Mouse (Mus musculus) kidney, adult 18-20 months (tissue): ENCODE data around the gene Gm17455.

Source experiments
- DNase-seq: peaks from one replicate; pipeline ENCODE4 v3.0.0; 2021

Gm17455 gene

GRCm38 (mm10) chr10:60399449-60399848, at the start of gene Gm17455:
Gene Gm17455, plus strand, starts transcription at chr10:60399726.
- DNase-seq: no peak

- DNase-seq: no peak
Observed at GRCm38 (mm10) chr10:60350077-60350804, 49.3 kb upstream of the Gm17455 start.

GRCm38 (mm10) chr10:60350805-60351167, 48.7 kb upstream of the Gm17455 start:
- peak; percentile 94 for DNase-seq

GRCm38 (mm10) chr10:60351248-60351647, 48.3 kb upstream of the Gm17455 start:
- no peak for DNase-seq

GRCm38 (mm10) chr10:60351761-60352455, 47.6 kb upstream of the Gm17455 start:
- DNase-seq: peak; percentile 48

GRCm38 (mm10) chr10:60353241-60354002, 46.1 kb upstream of the Gm17455 start:
- no peak for DNase-seq

GRCm38 (mm10) chr10:60354003-60354325, 45.6 kb upstream of the Gm17455 start:
- DNase-seq: no peak

- no peak for DNase-seq
Observed at GRCm38 (mm10) chr10:60354881-60355677, 44.4 kb upstream of the Gm17455 start.

GRCm38 (mm10) chr10:60357441-60357840, 42.1 kb upstream of the Gm17455 start:
- DNase-seq: no peak

- no peak for DNase-seq
Observed at GRCm38 (mm10) chr10:60357901-60358300, 41.6 kb upstream of the Gm17455 start.

GRCm38 (mm10) chr10:60358776-60359175, 40.8 kb upstream of the Gm17455 start:
- DNase-seq: no peak

GRCm38 (mm10) chr10:60361615-60362309, 37.8 kb upstream of the Gm17455 start:
- no peak for DNase-seq

- no peak for DNase-seq
Observed at GRCm38 (mm10) chr10:60362310-60362628, 37.3 kb upstream of the Gm17455 start.

GRCm38 (mm10) chr10:60363426-60363825, 36.1 kb upstream of the Gm17455 start:
- no peak for DNase-seq

GRCm38 (mm10) chr10:60367145-60367544, 32.4 kb upstream of the Gm17455 start:
- DNase-seq: no peak

GRCm38 (mm10) chr10:60367904-60368303, 31.6 kb upstream of the Gm17455 start:
- DNase-seq: no peak

- no peak for DNase-seq
Observed at GRCm38 (mm10) chr10:60369405-60369804, 30.1 kb upstream of the Gm17455 start.

- no peak for DNase-seq
Observed at GRCm38 (mm10) chr10:60370098-60370497, 29.4 kb upstream of the Gm17455 start.

- no peak for DNase-seq
Observed at GRCm38 (mm10) chr10:60370601-60371061, 28.9 kb upstream of the Gm17455 start.

- no peak for DNase-seq
Observed at GRCm38 (mm10) chr10:60371596-60372386, 27.7 kb upstream of the Gm17455 start.

GRCm38 (mm10) chr10:60373543-60373936, 26.0 kb upstream of the Gm17455 start:
- DNase-seq: no peak
